Mouse (Mus musculus) megakaryocyte progenitor cell, adult 5-6 weeks (primary cell): ENCODE data around the gene Pax8. TPM values are rescaled to one million over a fixed set of nuclear protein-coding genes. Genes with fewer than 3 reads are reported as not detected.

ENCODE experiments used
- ATAC-seq: replicated peaks from 2 replicates; pipeline ENCODE4 v1.8.0; 2016; ENCODE audit warnings: mild to moderate bottlenecking, moderate TSS enrichment, inconsistent platforms; ENCODE audit not compliant: poor library complexity
- total RNA-seq, 2 experiments: library from RNA; stranded (forward) in 1 of 2; stranded (reverse) in 1 of 2; fragments of 157-497, 149-512 nt in 1 of 2; fragments of 200-1000 nt in 1 of 2; gene quantifications; 2 replicates each; pipeline versions ENCODE4 v1.2.3 to v1.2.4; 2015 to 2017

Pax8 gene
- total RNA-seq, 2 experiments from 2014 or later, result 1.1 to 2.9 TPM

DNA sequence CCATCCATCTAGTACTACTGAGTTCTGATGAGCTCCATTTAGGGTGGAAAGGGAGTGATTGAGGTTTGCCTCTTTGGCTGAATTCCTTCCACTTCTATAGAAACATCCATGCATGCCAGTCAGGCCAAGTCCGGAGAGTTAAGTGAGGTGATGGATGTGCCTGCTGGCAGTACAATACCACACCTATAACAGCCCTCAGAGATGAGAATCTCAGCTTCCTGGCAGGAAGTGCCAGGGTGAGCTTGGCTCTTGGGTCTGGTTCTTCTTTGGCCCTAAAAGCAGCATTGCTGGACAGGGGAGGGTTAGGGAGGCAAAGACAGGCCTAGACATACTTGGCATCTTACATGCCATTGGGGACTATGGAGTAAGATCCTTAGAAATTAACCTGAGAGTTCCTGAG, 7.0 kb downstream of the Pax8 start:
- ATAC-seq, result no peak

DNA sequence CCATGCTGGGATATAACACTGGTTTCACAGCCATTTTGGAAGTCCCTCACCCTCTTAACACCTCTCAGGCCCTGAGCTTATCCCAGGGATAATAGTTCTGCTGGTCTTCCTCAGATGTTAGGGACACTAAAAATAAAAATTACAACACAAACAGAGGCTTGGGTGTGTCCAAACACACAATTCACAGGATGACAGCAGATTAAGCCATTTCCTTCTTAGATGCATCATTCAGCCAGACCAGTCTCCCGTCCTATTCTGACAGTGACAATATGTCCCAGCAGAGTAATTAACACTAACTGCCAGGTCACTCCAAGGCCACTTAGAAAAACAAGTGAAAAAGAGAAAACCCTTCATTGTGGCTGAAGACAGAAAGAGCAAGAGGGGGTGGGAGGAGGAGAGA, 8.2 kb downstream of the Pax8 start:
- no peak for ATAC-seq

DNA sequence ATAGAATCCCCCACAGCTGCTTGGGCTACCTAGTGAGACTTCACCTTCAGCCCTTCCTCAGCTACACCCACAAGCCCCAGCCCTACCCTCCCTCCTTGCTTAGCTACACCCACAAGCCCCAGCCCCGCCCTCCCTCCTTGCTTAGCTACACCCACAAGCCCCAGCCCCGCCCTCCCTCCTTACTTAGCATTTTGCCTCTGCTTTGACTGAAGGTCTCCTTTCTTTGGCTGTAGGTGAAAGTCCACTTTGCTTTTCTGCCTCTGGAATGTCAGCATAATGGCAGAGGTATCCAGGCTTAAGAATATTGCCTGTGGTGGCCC, 14.6 kb downstream of the Pax8 start:
- peak; percentile 66 for ATAC-seq

GRCm38 (mm10) chr2:24460112-24460807, 15.1 kb downstream of the Pax8 start:
- ATAC-seq, result no peak

DNA sequence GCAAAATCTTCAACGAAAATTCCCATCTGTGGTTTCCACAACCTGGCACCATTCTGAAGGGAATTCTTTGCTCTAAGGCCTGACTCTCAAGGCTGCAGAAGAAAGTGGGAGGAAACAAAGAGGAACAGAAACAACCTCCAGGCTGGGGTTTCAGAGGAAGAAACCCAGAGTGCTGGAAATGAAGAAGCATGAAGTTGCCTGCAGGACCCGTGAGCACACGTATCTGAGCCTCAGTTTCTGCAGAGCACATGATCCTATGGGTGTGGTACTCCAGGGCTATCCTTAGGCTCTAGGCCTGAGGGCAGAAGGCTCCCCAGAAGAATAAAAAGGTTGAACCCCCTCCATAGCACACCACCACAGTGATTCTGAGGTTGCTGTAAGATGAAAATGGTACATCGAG, 18.6 kb downstream of the Pax8 start:
- ATAC-seq, result peak; percentile 76

- ATAC-seq, result no peak
Measured at GRCm38 (mm10) chr2:24455057-24455855, 20.1 kb downstream of the Pax8 start.

GRCm38 (mm10) chr2:24454429-24455011, 20.9 kb downstream of the Pax8 start:
- no peak for ATAC-seq

GRCm38 (mm10) chr2:24453206-24453605, 22.2 kb downstream of the Pax8 start:
- no peak for ATAC-seq

GRCm38 (mm10) chr2:24449111-24449510, 26.3 kb downstream of the Pax8 start:
- peak; percentile 69 for ATAC-seq

DNA sequence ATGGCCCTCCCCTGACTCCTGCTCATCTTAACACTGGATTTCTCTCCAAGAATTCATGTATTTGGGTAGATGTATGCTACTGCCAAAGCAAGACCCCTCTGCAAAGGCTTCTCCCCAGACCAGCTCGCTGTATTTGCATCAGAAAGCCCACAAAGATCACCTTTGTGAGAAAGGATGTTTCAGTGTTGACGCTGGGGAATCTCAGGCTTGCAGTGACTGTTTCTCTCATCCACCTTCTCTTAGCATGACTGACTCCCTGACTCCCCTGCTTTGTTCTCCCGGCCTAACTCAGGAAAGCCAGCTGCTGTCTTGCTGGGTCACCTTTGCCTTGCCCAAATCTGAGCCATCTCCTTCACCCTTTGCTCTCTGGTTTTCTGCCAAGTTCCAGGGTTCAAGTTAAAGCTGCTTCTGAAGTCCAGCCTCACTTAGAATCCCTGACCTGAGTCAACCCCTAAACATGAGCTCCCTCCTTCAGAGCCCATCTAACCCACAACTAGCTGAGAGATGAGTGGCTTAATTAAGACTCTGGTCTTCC, 32.1 kb downstream of the Pax8 start:
- ATAC-seq, result no peak

DNA sequence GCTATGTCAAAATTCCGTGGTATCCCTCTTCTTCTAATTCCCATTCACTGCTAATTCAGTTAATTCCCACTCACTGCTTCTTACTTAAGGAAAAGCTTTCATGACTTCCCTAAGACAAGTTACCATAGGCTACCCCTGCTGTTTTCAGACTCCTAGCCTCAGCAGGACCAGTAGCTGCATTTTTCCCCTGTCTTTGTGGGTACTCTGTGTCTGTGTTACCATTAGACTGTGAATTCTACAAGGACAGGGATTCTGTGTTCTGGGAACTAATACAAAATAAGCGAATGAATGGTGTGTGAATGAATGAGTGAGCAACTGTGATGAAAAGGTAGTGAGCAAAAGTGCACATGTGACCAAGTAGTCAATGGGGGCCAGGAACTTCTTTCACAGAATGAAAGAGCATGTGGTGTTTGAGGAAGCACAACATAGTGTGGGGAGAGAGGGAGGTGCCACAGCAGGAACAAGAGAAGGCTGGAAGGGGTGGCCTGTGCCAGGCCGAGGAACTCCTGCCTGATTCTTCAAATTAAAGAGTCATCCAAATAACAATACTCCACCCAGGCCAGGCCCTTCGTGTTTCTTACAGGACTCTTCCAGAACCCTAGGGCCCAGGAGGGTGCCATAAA, 33.0 kb downstream of the Pax8 start:
- peak; percentile 54; the same call in 1 of the 2 replicates for ATAC-seq

- ATAC-seq, result no peak
Measured at GRCm38 (mm10) chr2:24441899-24442298, 33.5 kb downstream of the Pax8 start.

GRCm38 (mm10) chr2:24440056-24440455, 35.3 kb downstream of the Pax8 start:
- ATAC-seq, result no peak

- peak; percentile 77 for ATAC-seq
Measured at GRCm38 (mm10) chr2:24435699-24436098, 39.7 kb downstream of the Pax8 start.

GRCm38 (mm10) chr2:24434670-24435069, 40.7 kb downstream of the Pax8 start:
- no peak for ATAC-seq

DNA sequence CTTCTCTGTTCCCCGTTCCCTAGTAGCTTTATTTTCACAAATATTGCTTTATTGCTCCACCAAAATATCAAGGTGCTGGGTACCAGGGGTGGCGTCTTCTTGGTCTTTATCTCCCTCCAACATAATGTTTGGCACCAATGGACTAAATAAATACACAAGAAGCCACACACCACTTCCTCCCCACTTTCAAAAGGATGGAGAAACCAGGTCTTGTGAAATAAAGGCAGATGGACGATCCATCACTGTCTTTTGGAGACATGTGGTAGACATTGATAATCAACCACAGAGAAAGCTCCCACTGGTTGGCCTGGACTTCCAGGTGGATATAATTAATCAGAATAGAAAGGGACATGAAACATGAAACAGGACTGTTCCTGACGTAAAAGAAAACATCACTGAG, 45.6 kb downstream of the Pax8 start:
- peak; percentile 77 for ATAC-seq

- no peak for ATAC-seq
Measured at GRCm38 (mm10) chr2:24427866-24428675, 47.3 kb downstream of the Pax8 start.

- ATAC-seq, result peak; percentile 55
Measured at GRCm38 (mm10) chr2:24425630-24426029, 49.8 kb downstream of the Pax8 start.

DNA sequence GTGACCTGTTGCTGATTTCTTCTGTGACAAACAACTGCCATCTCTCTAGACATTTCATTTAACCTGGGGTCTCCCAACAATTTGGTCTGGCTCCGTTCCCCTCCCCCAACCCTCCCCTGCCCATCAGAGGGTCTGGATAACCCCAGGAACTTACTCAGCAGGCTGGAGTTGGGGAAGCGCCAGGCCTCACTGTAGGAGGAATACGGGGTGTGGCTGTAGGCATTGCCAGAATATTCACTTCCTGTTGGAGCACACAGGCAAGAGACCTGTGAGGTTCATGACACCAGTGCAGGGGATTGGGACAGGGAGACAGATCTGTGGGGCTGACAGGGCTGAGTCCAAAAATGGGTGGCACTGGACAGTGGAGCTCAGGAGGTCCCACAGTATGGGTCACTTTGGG, 52.6 kb downstream of the Pax8 start:
- ATAC-seq, result no peak

DNA sequence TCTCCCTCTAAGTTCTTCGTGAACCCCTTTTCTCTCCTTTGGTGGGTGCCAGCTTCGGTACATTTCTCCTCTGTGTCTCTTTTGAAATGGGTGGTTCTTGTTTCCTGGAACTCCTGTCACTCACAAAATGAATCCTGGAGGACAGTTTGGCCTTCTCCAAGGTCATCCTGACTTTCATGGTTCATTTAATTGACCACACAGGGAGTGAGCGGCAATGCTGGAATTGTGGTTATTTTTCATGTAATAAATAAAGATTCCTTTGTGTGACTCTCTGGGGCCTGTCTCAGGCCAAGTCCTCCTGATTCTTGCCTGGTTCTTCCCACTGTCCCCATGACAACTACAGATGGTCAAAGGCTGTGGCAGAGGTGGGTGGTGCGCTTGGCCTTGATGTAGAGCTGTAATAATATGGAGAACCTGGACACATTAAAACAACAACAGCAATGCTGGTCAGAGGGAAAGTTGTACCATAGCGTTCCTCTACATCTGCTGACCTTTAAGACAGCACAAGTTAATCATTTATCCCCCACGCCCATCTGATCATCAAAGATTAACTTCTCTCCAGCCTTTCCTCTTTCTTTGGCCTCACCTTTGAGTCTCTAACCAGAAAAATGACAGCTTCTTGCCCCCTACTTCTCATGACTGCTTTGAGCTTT, 54.1 kb downstream of the Pax8 start:
- ATAC-seq, result no peak
